In the genomic region with DNA sequence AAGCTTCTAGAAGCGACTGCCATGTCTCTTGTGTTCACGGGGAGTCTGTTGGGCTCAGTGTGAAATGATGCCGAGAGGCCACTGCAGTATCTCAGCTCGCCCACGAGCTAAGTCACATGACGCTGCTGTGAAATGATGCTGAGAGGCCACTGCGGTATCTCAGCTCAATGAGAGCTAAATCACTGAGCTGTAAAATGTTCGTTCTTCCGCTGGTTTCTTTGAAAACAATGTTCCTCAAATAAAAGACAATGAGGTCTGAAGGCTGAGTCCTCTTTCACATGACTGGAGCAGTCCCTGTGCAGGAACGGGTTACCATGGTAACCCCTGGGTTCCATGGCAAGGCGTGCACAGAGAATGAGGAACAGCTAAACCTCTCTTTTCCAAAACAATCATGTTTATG, we compare ENCODE assay signal across 9 mouse cellular contexts. TPM values are rescaled to one million over a fixed set of nuclear protein-coding genes. Genes with fewer than 3 reads are reported as not detected.
A peak's percentile ranks its signal among the peaks of the same experiment; 100 is the strongest.
DNase-seq lines count a peak whose midpoint lies in the region; ATAC-seq and TF ChIP-seq lines count a peak whose summit lies in the region.
"Had no signal": no experiment of that assay in that cellular context is flagged by ENCODE, and none has a peak within 500 bp of the region (broad histone marks: within the 10 kb centered on the region; RNA-seq: fewer than 3 reads in every experiment).

No protein-coding gene starts in this region.

- no peak for DNase-seq in MEL (ENCODE audit: low read depth, low spot score)
- DNase-seq in embryo, embryonic 10.5 days (ENCODE audit: low spot score): peak; percentile 82
- no peak for DNase-seq in lung, adult 2 months
- no peak for DNase-seq in urinary bladder, postnatal 14 days (ENCODE audit: low spot score)
- DNase-seq in gastrocnemius, postnatal 4 days (ENCODE audit: low spot score in 2 of 2): no peak

- no peaks in the 10 kb centered on the region for H3K9me3 ChIP-seq in MEL (replicated peaks; ENCODE audit: insufficient read depth, low read length)
- no peaks in the 10 kb centered on the region for H3K9me3 ChIP-seq in hindbrain, embryonic 15.5 days
- H3K9me3 ChIP-seq in midbrain, embryonic 15.5 days: no peaks in the 10 kb centered on the region
- no peaks in the 10 kb centered on the region for H3K9me3 ChIP-seq in intestine, embryonic 16.5 days (ENCODE audit: control insufficient read depth, low read length)

- peaks cover 0 to 31% of the 10 kb centered on the region in 2 experiments; a peak in 2 of 4 replicates for H3K36me3 ChIP-seq in MEL (ENCODE audit: control insufficient read depth in 1 of 2, insufficient read depth in 2 of 2, low read length in 2 of 2)
- no peaks in the 10 kb centered on the region for H3K36me3 ChIP-seq in hindbrain, embryonic 15.5 days
- no peaks in the 10 kb centered on the region for H3K36me3 ChIP-seq in midbrain, embryonic 15.5 days (replicated peaks)
- no peaks in the 10 kb centered on the region for H3K36me3 ChIP-seq in intestine, embryonic 16.5 days (ENCODE audit: control insufficient read depth, insufficient read depth, low read length)

- TF ChIP-seq EP300 in MEL (IDR thresholded peaks at IDR 0.05; ENCODE audit: low read depth in 1 of 2, low read length in 2 of 2): no peak

- H3K4me2 ChIP-seq in hindbrain, embryonic 15.5 days: peak overlapping the region; percentile 47
- peak overlapping the region; percentile 50 for H3K4me2 ChIP-seq in midbrain, embryonic 15.5 days
- no peak overlapping the region for H3K4me2 ChIP-seq in intestine, embryonic 16.5 days (ENCODE audit: low read depth, low read length)

- H3K27ac ChIP-seq in MEL (ENCODE audit: control insufficient read depth, low read depth, low read length): no peak overlapping the region
- H3K27ac ChIP-seq in hindbrain, embryonic 15.5 days (replicated peaks): peak overlapping the region; percentile 85
- peak overlapping the region; percentile 88 for H3K27ac ChIP-seq in midbrain, embryonic 15.5 days
- H3K27ac ChIP-seq in intestine, embryonic 16.5 days (ENCODE audit: low read length): no peak overlapping the region
- H3K27ac ChIP-seq: macrophage had no signal

- TF ChIP-seq CTCF in MEL (IDR thresholded peaks at IDR 0.05 in 2 of 3, conservative IDR thresholded peaks at IDR 0.05 in 1 of 3; ENCODE audit: control insufficient read depth in 1 of 3, insufficient read depth in 1 of 3, low read depth in 2 of 3, low read length in 3 of 3, poor library complexity in 1 of 3, severe bottlenecking in 1 of 3): no peak
- no peak for TF ChIP-seq CTCF in lung, adult 2 months (IDR thresholded peaks at IDR 0.05; ENCODE audit: insufficient read depth, low read length)

- no peak overlapping the region for H3K9ac ChIP-seq in MEL (ENCODE audit: control insufficient read depth, low read depth, low read length, poor library complexity, severe bottlenecking)
- 0 out of 2 replicates have a peak overlapping the region, but pooled peaks have one; percentile 1 for H3K9ac ChIP-seq in hindbrain, embryonic 15.5 days
- no peak overlapping the region for H3K9ac ChIP-seq in midbrain, embryonic 15.5 days
- H3K9ac ChIP-seq in intestine, embryonic 16.5 days (ENCODE audit: low read depth, low read length): no peak overlapping the region

- H3K4me3 ChIP-seq in MEL (ENCODE audit: control insufficient read depth in 1 of 2, insufficient read depth in 1 of 2, low read depth in 2 of 2, low read length in 2 of 2): no peak overlapping the region
- H3K4me3 ChIP-seq in hindbrain, embryonic 15.5 days: peak overlapping the region; percentile 22
- peak overlapping the region; percentile 29 for H3K4me3 ChIP-seq in midbrain, embryonic 15.5 days
- H3K4me3 ChIP-seq in intestine, embryonic 16.5 days (ENCODE audit: low read length): no peak overlapping the region
- H3K4me3 ChIP-seq in lung, adult 2 months (replicated peaks; ENCODE audit: extremely low read depth, low read depth, low read length): no peak overlapping the region

- no peak for TF ChIP-seq RAD21 in MEL (IDR thresholded peaks at IDR 0.05; ENCODE audit: low read depth, low read length)

- no peaks in the 10 kb centered on the region for H3K79me2 ChIP-seq in MEL (ENCODE audit: control insufficient read depth, insufficient read depth, low read length, poor library complexity)

- TF ChIP-seq POLR2A in MEL (IDR thresholded peaks at IDR 0.05; ENCODE audit: control insufficient read depth in 1 of 2, insufficient read depth in 1 of 2, low read depth in 1 of 2, low read length in 2 of 2, poor library complexity in 1 of 2): no peak
- no peak for TF ChIP-seq POLR2A in lung, adult 2 months (IDR thresholded peaks at IDR 0.05; ENCODE audit: borderline replicate concordance, extremely low read depth, low read depth, low read length)

- H3K27me3 ChIP-seq in MEL (ENCODE audit: control insufficient read depth in 1 of 2, insufficient read depth in 2 of 2, low read length in 2 of 2): no peaks in the 10 kb centered on the region
- H3K27me3 ChIP-seq in hindbrain, embryonic 15.5 days: no peaks in the 10 kb centered on the region
- no peaks in the 10 kb centered on the region for H3K27me3 ChIP-seq in midbrain, embryonic 15.5 days (replicated peaks)
- H3K27me3 ChIP-seq in intestine, embryonic 16.5 days (replicated peaks; ENCODE audit: control insufficient read depth, insufficient read depth, low read length): no peaks in the 10 kb centered on the region

- ATAC-seq in hindbrain, embryonic 15.5 days (ENCODE audit: low FRiP score, low read depth): peak; percentile 91
- peak; percentile 95 for ATAC-seq in midbrain, embryonic 15.5 days (replicated peaks)
- ATAC-seq in intestine, embryonic 16.5 days: no peak

- H3K4me1 ChIP-seq in MEL (ENCODE audit: control insufficient read depth in 1 of 2, insufficient read depth in 2 of 2, low read length in 2 of 2): peaks cover 33 to 38% of the 10 kb centered on the region in 2 experiments
- H3K4me1 ChIP-seq in hindbrain, embryonic 15.5 days (replicated peaks): peaks cover 27% of the 10 kb centered on the region
- H3K4me1 ChIP-seq in midbrain, embryonic 15.5 days: peaks cover 21% of the 10 kb centered on the region
- H3K4me1 ChIP-seq in intestine, embryonic 16.5 days (ENCODE audit: control insufficient read depth, insufficient read depth, low read length): no peaks in the 10 kb centered on the region
- H3K4me1 ChIP-seq in lung, adult 2 months (ENCODE audit: control insufficient read depth, insufficient read depth, low read length): no peaks in the 10 kb centered on the region

- 10% methylated on average over 11 of the region's 11 CpGs for WGBS in hindbrain, embryonic 15.5 days
- 7% methylated on average over 11 of the region's 11 CpGs for WGBS in midbrain, embryonic 15.5 days
- 60% methylated on average over 11 of the region's 11 CpGs for WGBS in intestine, embryonic 16.5 days
- 57% methylated on average over 11 of the region's 11 CpGs for WGBS in lung, adult 2 months

TF ChIP-seq in MEL, 35 proteins besides CTCF, POLR2A, EP300 and RAD21:
- no peak for TF ChIP-seq MXI1 (IDR thresholded peaks at IDR 0.05; ENCODE audit: low read depth, low read length)
- peak; percentile 67; the same call in 1 of the 2 replicates for TF ChIP-seq USF1 (IDR thresholded peaks at IDR 0.05; ENCODE audit: low read depth, low read length)

RNA-seq across cellular contexts. Expression of gene Lonrf2, which starts 11.5 kb away (rescaled TPM):
- total RNA-seq in MEL (2012; rRNA removed): not detected in 2 replicates
- not detected for polyA plus RNA-seq in MEL (2012; ENCODE audit: insufficient read depth in 1 of 2, insufficient read length in 2 of 2, low read depth in 1 of 2, low replicate concordance in 2 of 2, missing spikeins in 1 of 2)
- 21.9 and 24.1 TPM in 2 replicates for polyA plus RNA-seq in hindbrain, embryonic 15.5 days (2015; fragmentation: Nextera tagmentation; extraction: Ambion mirVana)
- polyA plus RNA-seq in midbrain, embryonic 15.5 days (2015; fragmentation: Nextera tagmentation; extraction: Ambion mirVana): 22.2 and 26.4 TPM in 2 replicates
- 0.72 and 0.79 TPM in 2 replicates for polyA plus RNA-seq in intestine, embryonic 16.5 days (2015; fragmentation: Nextera tagmentation; extraction: Ambion mirVana)
- polyA plus RNA-seq in lung, adult 2 months (2012; rRNA removed): 0.20 and 0.21 TPM in 2 replicates
- 1 to 10 TPM; 3.0 to 3.7 TPM for total RNA-seq in gastrocnemius, postnatal 4 days (2021)
- polyA plus RNA-seq: macrophage had no signal

RNA-seq across cellular contexts. Expression of gene Chst10, which starts 50.0 kb away (rescaled TPM):
- total RNA-seq in MEL (2012; rRNA removed): 0.07 and 0.31 TPM in 2 replicates
- under 1 TPM in 1 of 2 experiments, not detected in 1; 0.43 TPM for polyA plus RNA-seq in MEL (2012; ENCODE audit: insufficient read depth in 1 of 2, insufficient read length in 2 of 2, low read depth in 1 of 2, low replicate concordance in 2 of 2, missing spikeins in 1 of 2)
- 54.7 and 58.8 TPM in 2 replicates for polyA plus RNA-seq in hindbrain, embryonic 15.5 days (2015; fragmentation: Nextera tagmentation; extraction: Ambion mirVana)
- polyA plus RNA-seq in midbrain, embryonic 15.5 days (2015; fragmentation: Nextera tagmentation; extraction: Ambion mirVana): 65.1 and 65.9 TPM in 2 replicates
- 1.8 and 2.5 TPM in 2 replicates for polyA plus RNA-seq in intestine, embryonic 16.5 days (2015; fragmentation: Nextera tagmentation; extraction: Ambion mirVana)
- polyA plus RNA-seq in lung, adult 2 months (2012; rRNA removed): 0.23 and 0.32 TPM in 2 replicates
- total RNA-seq in gastrocnemius, postnatal 4 days (2021): 1 to 10 TPM; 1.6 to 1.7 TPM

Comparison
In these comparisons a context has a peak if more than half of its experiments do, and no peak if none do; other contexts are left out.
1. H3K27ac ChIP-seq: peak in hindbrain, embryonic 15.5 days (single experiment) and midbrain, embryonic 15.5 days (single experiment); none in MEL (single experiment) and intestine, embryonic 16.5 days (single experiment).
2. H3K4me3 ChIP-seq: peak in hindbrain, embryonic 15.5 days (single experiment) and midbrain, embryonic 15.5 days (single experiment); none in MEL (0 of 2), intestine, embryonic 16.5 days (single experiment) and lung, adult 2 months (single experiment).
3. RNA of gene Lonrf2, which starts 11.5 kb away (polyA plus RNA-seq): 22.2 to 26.4 TPM in midbrain, embryonic 15.5 days and 21.9 to 24.1 TPM in hindbrain, embryonic 15.5 days; 0.72 to 0.79 TPM in intestine, embryonic 16.5 days, 0.20 to 0.21 TPM in lung, adult 2 months and not detected in MEL; every median in the first group is over 10 times any median in the second.
4. RNA of gene Chst10, which starts 50.0 kb away (polyA plus RNA-seq): 65.1 to 65.9 TPM in midbrain, embryonic 15.5 days and 54.7 to 58.8 TPM in hindbrain, embryonic 15.5 days; 1.8 to 2.5 TPM in intestine, embryonic 16.5 days, 0.43 TPM in MEL and 0.23 to 0.32 TPM in lung, adult 2 months; every median in the first group is over 10 times any median in the second.